Mouse (Mus musculus) cerebellum, adult 2 months (tissue): Measurements from ENCODE around the gene Iqsec1.

ENCODE experiments used
- CTCF ChIP-seq: fragments of 200-500 bp; IDR thresholded peaks from 2 replicates; pipeline ENCODE4 v1.5.1; 2011; ENCODE audit warnings: low read depth, mild to moderate bottlenecking, control low read depth, low read length, moderate library complexity, borderline replicate concordance; ENCODE audit not compliant: insufficient read depth
- POLR2A ChIP-seq: fragments of 200-500 bp; IDR thresholded peaks from 2 replicates; pipeline ENCODE4 v1.6.1; 2011; ENCODE audit warnings: low read length, control low read depth, borderline replicate concordance; ENCODE audit not compliant: insufficient read depth

GRCm38 (mm10) chr6:90815341-90815740, 173.1 kb downstream of the Iqsec1 start:
- TF ChIP-seq CTCF: peak; percentile 38; the same call in 1 of the 2 replicates
- no peak for TF ChIP-seq POLR2A
